ENCODE assay signal across 8 mouse cellular contexts in the genomic region with DNA sequence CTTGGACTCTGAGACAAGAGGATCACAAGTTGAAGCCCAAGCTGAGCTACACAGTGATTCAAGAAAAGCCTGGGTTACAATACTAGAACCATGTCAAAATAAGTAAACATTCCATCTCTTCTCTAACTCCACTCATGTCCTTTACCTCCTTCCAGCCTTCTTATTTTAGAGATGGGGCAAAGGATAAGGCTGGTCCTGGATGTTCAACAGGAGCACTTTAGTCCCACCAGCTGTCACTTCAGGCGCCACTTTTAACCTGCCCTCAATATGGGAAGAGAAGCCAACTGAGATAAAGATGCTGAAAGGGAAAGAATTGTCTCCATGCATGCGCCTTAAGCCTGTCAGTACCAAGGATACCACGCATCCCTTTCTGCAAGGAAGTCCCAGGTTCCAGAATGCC. TPM values are rescaled to one million over a fixed set of nuclear protein-coding genes. Genes with fewer than 3 reads are reported as not detected.
A peak's percentile ranks its signal among the peaks of the same experiment; 100 is the strongest.
DNase-seq lines count a peak whose midpoint lies in the region; ATAC-seq lines count a peak whose summit lies in the region.

No protein-coding gene starts in this region.

- H3K36me3 ChIP-seq in megakaryocyte, embryonic 14.5 days (replicated peaks; ENCODE audit: low read length): peaks cover 32% of the 10 kb centered on the region
- H3K36me3 ChIP-seq in forebrain, embryonic 12.5 days (replicated peaks): peaks cover 21% of the 10 kb centered on the region
- H3K36me3 ChIP-seq in limb, embryonic 15.5 days: peaks cover 11% of the 10 kb centered on the region
- H3K36me3 ChIP-seq in stomach, embryonic 14.5 days (ENCODE audit: control insufficient read depth, insufficient read depth, low read length): peaks cover 5% of the 10 kb centered on the region; the same call in 1 of the 2 replicates

- peak overlapping the region; percentile 93 for H3K4me2 ChIP-seq in forebrain, embryonic 12.5 days
- peak overlapping the region; percentile 69 for H3K4me2 ChIP-seq in limb, embryonic 15.5 days
- H3K4me2 ChIP-seq in stomach, embryonic 14.5 days (replicated peaks; ENCODE audit: low read depth, low read length): peak overlapping the region; percentile 94

- no peak overlapping the region; the same call in 1 of the 2 replicates for H3K27ac ChIP-seq in forebrain, embryonic 12.5 days
- H3K27ac ChIP-seq in limb, embryonic 15.5 days: peak overlapping the region; percentile 92
- peak overlapping the region; percentile 91; the same call in 1 of the 2 replicates for H3K27ac ChIP-seq in stomach, embryonic 14.5 days (ENCODE audit: low read length)

- no peak for ATAC-seq in megakaryocyte, adult 5-6 weeks (ENCODE audit: poor library complexity, severe bottlenecking)
- ATAC-seq in forebrain, embryonic 12.5 days (ENCODE audit: low FRiP score): no peak
- no peak for ATAC-seq in limb, embryonic 15.5 days (ENCODE audit: insufficient number of reproducible peaks, low FRiP score, low TSS enrichment, low read depth)
- no peak for ATAC-seq in stomach, embryonic 14.5 days (ENCODE audit: insufficient number of reproducible peaks, insufficient read depth, low FRiP score, low read depth)
- ATAC-seq in megakaryocyte-erythroid progenitor cell, adult 5-6 weeks (replicated peaks; ENCODE audit: low FRiP score, low TSS enrichment, poor library complexity, severe bottlenecking): no peak

- no peaks in the 10 kb centered on the region for H3K27me3 ChIP-seq in megakaryocyte, embryonic 14.5 days (replicated peaks)
- no peaks in the 10 kb centered on the region for H3K27me3 ChIP-seq in forebrain, embryonic 12.5 days
- H3K27me3 ChIP-seq in limb, embryonic 15.5 days: no peaks in the 10 kb centered on the region
- H3K27me3 ChIP-seq in stomach, embryonic 14.5 days (ENCODE audit: control insufficient read depth, insufficient read depth, low read length): no peaks in the 10 kb centered on the region

- peaks cover 38% of the 10 kb centered on the region for H3K4me1 ChIP-seq in megakaryocyte, embryonic 14.5 days
- peaks cover 21% of the 10 kb centered on the region for H3K4me1 ChIP-seq in forebrain, embryonic 12.5 days
- peaks cover 20% of the 10 kb centered on the region for H3K4me1 ChIP-seq in limb, embryonic 15.5 days
- peaks cover 15% of the 10 kb centered on the region for H3K4me1 ChIP-seq in stomach, embryonic 14.5 days (ENCODE audit: control insufficient read depth, insufficient read depth, low read length)

- DNase-seq in adrenal gland, postnatal 14 days: no peak
- no peak for DNase-seq in spleen, postnatal 14 days (ENCODE audit: low spot score in 2 of 2)

- H3K9me3 ChIP-seq in megakaryocyte, embryonic 14.5 days: 0 out of 2 replicates have a peak, but pooled peaks cover 5% of the 10 kb centered on the region
- H3K9me3 ChIP-seq in forebrain, embryonic 12.5 days: no peaks in the 10 kb centered on the region
- H3K9me3 ChIP-seq in limb, embryonic 15.5 days: no peaks in the 10 kb centered on the region
- H3K9me3 ChIP-seq in stomach, embryonic 14.5 days (ENCODE audit: control insufficient read depth, low read depth, low read length): no peaks in the 10 kb centered on the region

- peak overlapping the region; percentile 95 for H3K9ac ChIP-seq in forebrain, embryonic 12.5 days
- H3K9ac ChIP-seq in limb, embryonic 15.5 days: peak overlapping the region; percentile 96
- peak overlapping the region; percentile 95 for H3K9ac ChIP-seq in stomach, embryonic 14.5 days (replicated peaks; ENCODE audit: low read depth, low read length)

- peak overlapping the region; percentile 97 for H3K4me3 ChIP-seq in megakaryocyte, embryonic 14.5 days (replicated peaks)
- H3K4me3 ChIP-seq in forebrain, embryonic 12.5 days (replicated peaks): peak overlapping the region; percentile 99
- H3K4me3 ChIP-seq in limb, embryonic 15.5 days: peak overlapping the region; percentile 99
- H3K4me3 ChIP-seq in stomach, embryonic 14.5 days (ENCODE audit: low read depth, low read length): peak overlapping the region; percentile 100

- WGBS in forebrain, embryonic 12.5 days: 5% methylated on average over 3 of the region's 3 CpGs
- 0% methylated on average over 3 of the region's 3 CpGs for WGBS in limb, embryonic 15.5 days
- WGBS in stomach, embryonic 14.5 days: 4% methylated on average over 3 of the region's 3 CpGs

RNA-seq across cellular contexts. Expression of a gene that starts 1.1 kb away (rescaled TPM):
- 62.4 and 99.1 TPM in 2 replicates for polyA plus RNA-seq in megakaryocyte, embryonic 14.5 days (2012; ENCODE audit: insufficient read depth, low replicate concordance)
- total RNA-seq in megakaryocyte, adult 5-6 weeks (2015): 16.8 and 18.9 TPM in 2 replicates
- 18.5 and 22.2 TPM in 2 replicates for total RNA-seq in megakaryocyte, adult 5-6 weeks (2017)
- polyA plus RNA-seq in forebrain, embryonic 12.5 days (2016; fragmentation: Nextera tagmentation; extraction: Ambion mirVana): 15.8 and 15.9 TPM in 2 replicates
- 13.1 and 15.0 TPM in 2 replicates for polyA plus RNA-seq in limb, embryonic 15.5 days (2015; fragmentation: Nextera tagmentation; extraction: Ambion mirVana)
- polyA plus RNA-seq in stomach, embryonic 14.5 days (2014; fragmentation: Nextera tagmentation; extraction: Ambion mirVana): 12.9 and 14.1 TPM in 2 replicates
- total RNA-seq in adrenal gland, postnatal 14 days (2021): 50.0 and 50.4 TPM in 2 replicates
- total RNA-seq in megakaryocyte-erythroid progenitor cell, adult 5-6 weeks (2014; fragmentation: Nextera tagmentation): 39.9 and 52.2 TPM in 2 replicates
- total RNA-seq in megakaryocyte-erythroid progenitor cell, adult 5-6 weeks (2017): 30.1 and 48.5 TPM in 2 replicates

RNA-seq across cellular contexts. Expression of a gene that starts 21.8 kb away (rescaled TPM):
- 140 and 1,011 TPM in 2 replicates for polyA plus RNA-seq in megakaryocyte, embryonic 14.5 days (2012; ENCODE audit: insufficient read depth, low replicate concordance)
- total RNA-seq in megakaryocyte, adult 5-6 weeks (2015): 131 and 154 TPM in 2 replicates
- total RNA-seq in megakaryocyte, adult 5-6 weeks (2017): 217 and 229 TPM in 2 replicates
- polyA plus RNA-seq in forebrain, embryonic 12.5 days (2016; fragmentation: Nextera tagmentation; extraction: Ambion mirVana): 251 and 295 TPM in 2 replicates
- polyA plus RNA-seq in limb, embryonic 15.5 days (2015; fragmentation: Nextera tagmentation; extraction: Ambion mirVana): 223 and 241 TPM in 2 replicates
- polyA plus RNA-seq in stomach, embryonic 14.5 days (2014; fragmentation: Nextera tagmentation; extraction: Ambion mirVana): 119 and 135 TPM in 2 replicates
- total RNA-seq in adrenal gland, postnatal 14 days (2021): 169 and 171 TPM in 2 replicates
- 676 and 813 TPM in 2 replicates for total RNA-seq in megakaryocyte-erythroid progenitor cell, adult 5-6 weeks (2014; fragmentation: Nextera tagmentation)
- total RNA-seq in megakaryocyte-erythroid progenitor cell, adult 5-6 weeks (2017): 908 and 1,020 TPM in 2 replicates

RNA-seq across cellular contexts. Expression of a gene that starts 35.0 kb away (rescaled TPM):
- polyA plus RNA-seq in megakaryocyte, embryonic 14.5 days (2012; ENCODE audit: insufficient read depth, low replicate concordance): 3.1 and 14.1 TPM in 2 replicates
- total RNA-seq in megakaryocyte, adult 5-6 weeks (2015): 134 and 135 TPM in 2 replicates
- total RNA-seq in megakaryocyte, adult 5-6 weeks (2017): 99.8 and 106 TPM in 2 replicates
- 75.8 and 86.1 TPM in 2 replicates for polyA plus RNA-seq in forebrain, embryonic 12.5 days (2016; fragmentation: Nextera tagmentation; extraction: Ambion mirVana)
- polyA plus RNA-seq in limb, embryonic 15.5 days (2015; fragmentation: Nextera tagmentation; extraction: Ambion mirVana): 62.9 and 64.3 TPM in 2 replicates
- polyA plus RNA-seq in stomach, embryonic 14.5 days (2014; fragmentation: Nextera tagmentation; extraction: Ambion mirVana): 73.5 and 75.5 TPM in 2 replicates
- total RNA-seq in adrenal gland, postnatal 14 days (2021): 115 and 119 TPM in 2 replicates
- 147 and 201 TPM in 2 replicates for total RNA-seq in megakaryocyte-erythroid progenitor cell, adult 5-6 weeks (2014; fragmentation: Nextera tagmentation)
- 116 and 118 TPM in 2 replicates for total RNA-seq in megakaryocyte-erythroid progenitor cell, adult 5-6 weeks (2017)

RNA-seq across cellular contexts. Expression of a gene that starts 37.7 kb away (rescaled TPM):
- polyA plus RNA-seq in megakaryocyte, embryonic 14.5 days (2012; ENCODE audit: insufficient read depth, low replicate concordance): 0.12 TPM in 1 of 2 replicates, not detected in the other
- 1.9 and 2.7 TPM in 2 replicates for total RNA-seq in megakaryocyte, adult 5-6 weeks (2015)
- total RNA-seq in megakaryocyte, adult 5-6 weeks (2017): 0.70 and 1.4 TPM in 2 replicates
- not detected in 2 replicates for polyA plus RNA-seq in forebrain, embryonic 12.5 days (2016; fragmentation: Nextera tagmentation; extraction: Ambion mirVana)
- polyA plus RNA-seq in limb, embryonic 15.5 days (2015; fragmentation: Nextera tagmentation; extraction: Ambion mirVana): 0.05 TPM in 1 of 2 replicates, not detected in the other
- polyA plus RNA-seq in stomach, embryonic 14.5 days (2014; fragmentation: Nextera tagmentation; extraction: Ambion mirVana): 0.17 TPM in 1 of 2 replicates, not detected in the other
- 0.19 and 3.7 TPM in 2 replicates for total RNA-seq in adrenal gland, postnatal 14 days (2021)
- 0.74 and 2.2 TPM in 2 replicates for total RNA-seq in megakaryocyte-erythroid progenitor cell, adult 5-6 weeks (2014; fragmentation: Nextera tagmentation)
- total RNA-seq in megakaryocyte-erythroid progenitor cell, adult 5-6 weeks (2017): 5.2 TPM in 1 of 2 replicates, not detected in the other

RNA-seq across cellular contexts. Expression of a gene that starts 45.8 kb away (rescaled TPM):
- 2.9 and 3.6 TPM in 2 replicates for polyA plus RNA-seq in megakaryocyte, embryonic 14.5 days (2012; ENCODE audit: insufficient read depth, low replicate concordance)
- 27.5 and 28.8 TPM in 2 replicates for total RNA-seq in megakaryocyte, adult 5-6 weeks (2015)
- total RNA-seq in megakaryocyte, adult 5-6 weeks (2017): 25.0 and 26.3 TPM in 2 replicates
- 80.5 and 88.2 TPM in 2 replicates for polyA plus RNA-seq in forebrain, embryonic 12.5 days (2016; fragmentation: Nextera tagmentation; extraction: Ambion mirVana)
- 48.5 and 56.0 TPM in 2 replicates for polyA plus RNA-seq in limb, embryonic 15.5 days (2015; fragmentation: Nextera tagmentation; extraction: Ambion mirVana)
- 31.9 and 35.4 TPM in 2 replicates for polyA plus RNA-seq in stomach, embryonic 14.5 days (2014; fragmentation: Nextera tagmentation; extraction: Ambion mirVana)
- 22.9 and 23.4 TPM in 2 replicates for total RNA-seq in adrenal gland, postnatal 14 days (2021)
- 65.1 and 78.0 TPM in 2 replicates for total RNA-seq in megakaryocyte-erythroid progenitor cell, adult 5-6 weeks (2014; fragmentation: Nextera tagmentation)
- 60.4 and 61.7 TPM in 2 replicates for total RNA-seq in megakaryocyte-erythroid progenitor cell, adult 5-6 weeks (2017)
